Mouse (Mus musculus) R1 (cell line): Measurements from ENCODE around the gene Syt10.

ENCODE experiments used
- DNase-seq: peaks from one replicate; pipeline ENCODE4 v3.0.0-alpha.2; 2018; ENCODE audit warnings: low read depth, low spot score

Syt10 gene

DNA sequence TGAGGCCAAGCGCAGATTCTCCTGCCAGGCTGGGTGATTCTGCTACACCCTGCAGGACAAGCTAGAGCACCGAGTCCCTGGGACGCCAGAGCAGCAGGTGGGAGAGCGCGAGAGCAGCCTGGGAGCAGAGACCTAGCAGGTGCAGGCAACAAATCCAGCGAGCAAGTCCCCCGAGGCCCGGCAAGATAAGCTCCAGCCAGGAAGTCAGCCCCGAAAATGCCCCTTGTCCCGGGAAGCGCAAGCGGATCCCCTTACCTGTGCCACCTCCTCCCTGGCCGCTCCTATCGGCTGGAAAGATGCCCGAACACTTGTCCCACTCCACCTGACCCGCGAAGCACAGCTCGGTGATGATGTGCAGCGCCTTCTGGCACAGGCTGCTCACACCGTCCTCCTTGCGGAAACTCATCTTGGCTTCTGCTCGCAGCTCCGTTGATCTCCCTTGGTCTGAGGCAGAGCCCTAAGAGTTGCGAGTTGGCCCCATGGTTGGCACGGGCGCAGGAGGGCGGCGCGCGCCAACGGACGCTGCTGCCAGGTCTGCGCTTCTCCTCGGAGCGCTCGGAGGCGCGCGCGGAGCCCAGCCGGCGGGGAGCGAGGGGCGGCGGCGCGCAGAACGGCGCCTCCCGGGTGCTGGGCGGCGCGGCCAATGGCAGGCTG, at the start of gene Syt10:
Syt10 (minus strand) TSS at position 497 of the 654 bp plus-strand sequence.
- peak; percentile 54 for DNase-seq

DNA sequence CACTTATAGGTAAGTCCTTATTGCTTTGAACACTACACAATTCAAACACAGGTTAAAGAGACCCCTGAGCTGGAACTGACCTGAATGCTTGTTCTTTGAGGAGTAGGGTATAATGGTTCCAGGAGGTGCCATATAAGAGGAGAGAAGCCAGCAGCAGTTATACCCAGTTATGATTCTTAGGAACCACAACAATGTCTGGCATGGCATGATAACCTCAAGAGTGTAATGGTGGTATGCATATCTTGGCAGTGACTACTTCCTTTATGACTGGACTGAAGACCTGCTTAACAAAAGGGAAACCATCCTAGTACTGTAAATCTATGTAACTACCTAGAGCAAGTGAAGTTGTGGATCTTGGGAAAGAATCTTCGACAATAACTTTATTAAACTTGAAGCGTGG, 42.1 kb upstream of the Syt10 start:
- DNase-seq = no peak

GRCm38 (mm10) chr15:89878981-89879380, 37.3 kb upstream of the Syt10 start:
- no peak for DNase-seq

DNA sequence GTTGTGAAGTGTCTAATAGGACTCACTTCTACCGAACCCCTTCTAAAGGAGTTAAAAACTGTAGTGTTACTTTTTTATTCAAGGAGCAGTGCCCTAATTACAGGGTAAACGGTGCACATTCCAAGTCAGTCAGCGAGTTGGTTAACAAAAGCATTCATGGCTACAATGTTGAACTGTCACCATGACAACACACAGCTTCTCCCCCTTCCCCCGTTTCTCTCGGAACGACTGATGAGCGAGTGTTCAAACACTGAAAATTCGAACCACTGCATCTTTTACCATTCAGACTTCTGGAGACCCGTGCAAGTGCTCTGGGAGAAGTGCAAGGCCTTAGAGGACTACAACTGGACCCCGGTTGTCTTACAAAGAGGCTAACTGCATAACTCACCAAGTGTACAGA, 25.6 kb downstream of the Syt10 start:
- DNase-seq = peak; percentile 56

DNA sequence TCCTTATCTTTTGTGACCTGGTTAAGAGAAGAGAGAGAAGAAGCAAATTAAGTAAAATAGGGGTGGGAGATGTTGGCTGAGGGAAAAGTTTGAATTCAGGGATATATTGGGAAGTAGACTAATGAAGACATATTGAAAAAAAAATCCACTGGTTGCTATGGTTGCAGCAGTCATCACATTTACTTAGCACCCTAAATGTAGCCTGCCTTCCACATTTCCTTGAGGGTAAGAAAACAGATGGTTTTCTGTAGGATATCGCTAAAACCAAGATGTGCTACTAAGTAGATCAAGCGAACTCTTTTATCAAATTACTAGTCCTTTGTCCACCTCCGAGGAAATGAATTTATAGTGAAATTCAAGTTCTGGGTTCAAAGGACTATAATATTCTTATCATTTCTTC, 37.2 kb downstream of the Syt10 start:
- DNase-seq = no peak

GRCm38 (mm10) chr15:89779928-89780327, 61.7 kb downstream of the Syt10 start:
- peak; percentile 10 for DNase-seq

- DNase-seq = peak; percentile 49
Measured at GRCm38 (mm10) chr15:89766016-89766415, 75.6 kb downstream of the Syt10 start.

DNA sequence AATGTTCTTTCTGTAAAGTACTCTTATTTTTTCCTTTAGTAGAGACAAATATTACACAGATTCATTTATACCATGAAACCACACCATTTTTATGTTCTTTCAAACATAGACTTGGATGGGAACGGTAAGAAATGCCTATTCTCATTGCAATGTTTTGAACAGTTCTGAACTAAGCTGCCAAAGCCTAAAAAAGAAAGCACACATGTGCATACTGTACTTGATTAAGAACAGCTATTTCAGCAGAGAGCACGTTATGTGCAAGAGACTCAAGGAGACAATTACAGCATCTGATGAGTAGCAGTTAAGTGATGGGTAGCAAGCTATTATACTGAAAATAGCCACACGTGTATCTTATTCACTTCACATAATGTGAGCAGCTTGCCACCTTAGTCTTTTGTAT, 108.0 kb downstream of the Syt10 start:
- DNase-seq = no peak
